Mouse (Mus musculus) layer of hippocampus, adult 18-20 months (tissue): ENCODE results near the gene Fcrla. TPM values are rescaled to one million over a fixed set of nuclear protein-coding genes. Genes with fewer than 3 reads are reported as not detected.
A peak's percentile ranks its signal among the peaks of the same experiment; 100 is the strongest.

Source experiments
- DNase-seq, 2 experiments: peaks; one replicate each; pipeline ENCODE4 v3.0.0; 2022; ENCODE audit warnings: low spot score in 2 of 2
- total RNA-seq, 2 experiments: library from RNA; stranded (reverse); gene quantifications; 2 replicates each; pipeline ENCODE4 v1.2.3; 2021

Gene Fcrla
- total RNA-seq, 2 experiments from 2014 or later, result not detected

- no peak for DNase-seq
Measured at GRCm38 (mm10) chr1:170889310-170889709, 38.1 kb downstream of the Fcrla start.

GRCm38 (mm10) chr1:170886044-170886458 lies 41.3 kb downstream of the Fcrla start:
- no peak for DNase-seq

- peak; percentile 86 to 95 for DNase-seq
Measured at GRCm38 (mm10) chr1:170884978-170885561, 42.3 kb downstream of the Fcrla start, which contains the start of the genes Gm26620 and Dusp12. Gene Gm26620, plus strand, starts transcription at chr1:170885065. Gene Dusp12, minus strand, starts transcription at chr1:170885540.

DNA sequence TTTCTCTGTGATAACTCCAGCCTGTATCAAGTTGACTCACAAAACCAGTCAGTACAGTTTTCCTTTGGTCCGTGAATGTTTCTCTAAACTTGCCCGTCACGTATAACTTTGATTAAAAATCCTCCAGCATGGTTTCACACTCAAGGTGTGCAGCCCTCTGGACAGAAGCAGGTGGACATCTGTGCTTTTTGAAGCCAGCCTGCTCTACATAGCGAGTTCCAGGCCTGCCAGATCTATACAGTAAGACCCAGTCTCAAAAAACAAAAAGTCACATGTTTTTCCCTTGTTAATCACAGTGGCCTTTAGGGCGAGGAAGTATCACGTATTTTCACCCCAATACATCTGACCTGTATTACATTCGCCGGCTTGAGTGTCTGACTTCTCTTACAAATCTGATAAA lies 43.0 kb downstream of the Fcrla start:
- DNase-seq, result no peak

- DNase-seq, result no peak
Measured at GRCm38 (mm10) chr1:170882915-170883485, 44.4 kb downstream of the Fcrla start.

GRCm38 (mm10) chr1:170876906-170877305 lies 50.5 kb downstream of the Fcrla start:
- no peak for DNase-seq

GRCm38 (mm10) chr1:170875676-170876075 lies 51.7 kb downstream of the Fcrla start:
- DNase-seq, result no peak

DNA sequence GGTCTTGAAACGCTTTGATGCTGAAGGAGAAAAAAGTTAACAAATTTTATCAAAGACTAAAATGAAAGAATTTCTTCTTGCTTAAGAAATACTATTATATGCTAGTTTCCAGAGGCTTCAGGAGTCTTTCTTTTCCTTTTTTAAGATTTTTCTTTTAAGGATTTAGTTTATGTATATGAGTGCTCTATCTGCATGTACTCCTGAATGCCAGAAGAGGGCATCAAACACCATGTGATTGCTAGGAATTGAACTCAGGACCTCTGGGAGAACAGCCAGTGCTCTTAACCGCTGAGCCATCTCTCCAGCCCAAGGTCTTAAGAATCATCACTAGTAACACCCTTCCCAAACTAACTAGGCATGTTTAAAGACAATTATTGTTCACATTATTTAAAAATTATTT lies 55.4 kb downstream of the Fcrla start:
- DNase-seq, result no peak

DNA sequence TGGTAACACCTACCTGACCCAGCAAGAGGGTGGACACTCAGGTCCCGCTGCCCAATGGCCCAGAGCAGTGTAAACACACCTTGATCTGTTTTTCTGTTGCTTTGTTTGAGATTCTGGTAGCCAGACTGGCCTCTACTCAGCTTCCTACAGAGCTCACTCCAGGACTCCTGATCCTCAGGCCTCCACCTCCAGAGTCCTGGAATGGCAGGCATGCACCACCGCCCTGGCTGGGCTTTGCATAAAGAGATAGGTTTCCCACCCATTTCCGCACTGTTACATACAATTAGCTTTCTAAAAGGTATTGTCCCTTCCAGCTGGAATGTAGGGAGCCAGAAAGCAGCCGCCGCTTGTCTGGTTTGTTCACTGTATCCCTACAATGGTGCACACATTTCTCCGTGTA lies 56.0 kb downstream of the Fcrla start:
- DNase-seq, result no peak

GRCm38 (mm10) chr1:170868905-170869283 lies 58.5 kb downstream of the Fcrla start:
- DNase-seq, result no peak

DNA sequence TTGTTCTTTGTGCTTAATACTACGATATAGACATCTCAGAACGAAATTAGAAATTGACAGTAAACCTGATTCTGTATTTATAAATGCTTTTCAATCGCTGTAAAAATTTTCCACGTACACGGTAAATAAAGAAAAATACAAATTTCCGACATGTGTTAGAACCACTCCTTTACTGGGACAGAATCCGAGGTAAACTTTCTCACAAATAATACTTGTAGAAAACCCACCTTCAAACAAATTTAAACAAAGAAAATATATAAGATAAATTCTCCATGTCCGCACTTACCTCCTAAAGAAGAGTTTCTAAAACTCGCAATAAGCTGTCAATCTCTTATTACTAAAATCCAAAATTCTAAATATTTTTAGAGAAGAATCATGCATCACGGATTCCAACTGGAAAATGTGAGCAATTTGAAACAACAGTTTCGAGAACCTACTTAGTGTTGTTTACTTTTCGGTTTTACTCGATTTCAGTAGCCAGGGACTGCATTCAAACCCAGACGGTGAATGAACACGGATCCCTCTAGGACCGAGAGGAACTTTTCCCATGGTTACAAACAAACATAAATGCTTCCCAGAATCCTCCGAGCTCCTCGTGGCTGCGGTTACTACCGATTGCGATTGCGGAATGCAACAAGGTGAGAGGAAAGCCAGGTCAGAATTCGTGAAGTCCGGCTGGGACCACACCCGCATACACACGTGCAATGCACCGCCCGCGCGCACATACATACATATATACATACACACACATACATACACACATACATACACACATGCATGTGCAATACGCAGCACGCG lies 59.1 kb downstream of the Fcrla start:
- DNase-seq, result peak; percentile 77 to 94

DNA sequence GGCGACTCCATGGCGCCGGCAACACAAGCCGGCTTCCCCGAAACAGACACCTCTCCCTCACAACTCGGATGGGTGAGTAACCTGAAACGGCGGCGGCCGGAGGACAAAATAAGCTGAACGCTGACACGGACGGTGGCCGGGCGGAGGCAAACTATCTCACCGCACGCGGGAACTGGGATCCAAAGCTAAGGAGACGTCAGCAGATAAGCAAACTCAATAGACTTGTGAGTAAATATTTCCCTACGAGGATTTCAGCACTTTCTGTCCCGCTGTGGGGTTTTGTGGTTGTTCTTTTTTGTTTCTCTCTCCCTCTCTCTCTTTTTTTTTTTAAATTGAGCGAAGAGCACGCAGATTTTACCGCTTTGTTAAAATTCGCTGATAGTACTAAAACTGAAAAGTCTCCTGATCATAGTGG lies 59.7 kb downstream of the Fcrla start, which contains the start of gene Atf6:
Atf6 (minus strand) TSS at position 81 of the 415 bp plus-strand sequence.
- peak; percentile 94 to 98 for DNase-seq

Other genes starting within 250 kb of the Fcrla start
- 10 to 100 TPM; 50.9 to 51.6 TPM for gene Atf6, start 59.8 kb downstream of the Fcrla start, total RNA-seq
- under 1 TPM; 0.54 to 0.71 TPM for gene Gm26620, start 42.5 kb downstream of the Fcrla start, total RNA-seq
- gene Dusp12, start 42.0 kb downstream of the Fcrla start, total RNA-seq, result 10 to 100 TPM; 14.7 to 15.8 TPM
- gene Fcrlb, start 14.6 kb downstream of the Fcrla start, total RNA-seq, result under 1 TPM; 0.25 to 0.33 TPM
- gene Fcgr2b, start 49.0 kb upstream of the Fcrla start, total RNA-seq, result 1 to 10 TPM; 4.0 to 4.4 TPM
- under 1 TPM in 1 of 2 experiments, not detected in 1; 0.25 TPM for gene Fcgr4, start 91.3 kb upstream of the Fcrla start, total RNA-seq
- gene Fcgr3, start 137.4 kb upstream of the Fcrla start, total RNA-seq, result 10 to 100 TPM in 1 of 2 experiments, 1 to 10 TPM in 1; 9.9 to 12.5 TPM
- gene Cfap126, start 186.3 kb upstream of the Fcrla start, total RNA-seq, result 1 to 10 TPM; 1.5 to 2.0 TPM
- gene Sdhc, start 223.0 kb upstream of the Fcrla start, total RNA-seq, result 100 to 1,000 TPM; 181 to 187 TPM
- gene Mpz, start 223.1 kb upstream of the Fcrla start, total RNA-seq, result not detected